Mouse (Mus musculus) spleen, postnatal 4 days (tissue): Measurements from ENCODE around the gene Ptges3l.
A peak's percentile ranks its signal among the peaks of the same experiment; 100 is the strongest.
"Not testable (repeated sequence)": the region's sequence is repeated elsewhere in the genome, so short reads cannot be mapped to it uniquely, and the experiment has no call there.

Experiments used
- DNase-seq, 2 experiments: peaks; one replicate each; pipeline ENCODE4 v3.0.0; 2022; ENCODE audit warnings: low spot score in 2 of 2

Gene Ptges3l

GRCm38 (mm10) chr11:101457631-101458030, 32.5 kb upstream of the Ptges3l start:
- DNase-seq = no peak

- DNase-seq = no peak
Measured at GRCm38 (mm10) chr11:101455627-101456026, 30.5 kb upstream of the Ptges3l start.

- no peak for DNase-seq
Measured at GRCm38 (mm10) chr11:101454702-101455101, 29.6 kb upstream of the Ptges3l start.

- no peak for DNase-seq
Measured at GRCm38 (mm10) chr11:101452093-101452774, 27.1 kb upstream of the Ptges3l start.

- DNase-seq = no peak
Measured at GRCm38 (mm10) chr11:101451536-101451935, 26.4 kb upstream of the Ptges3l start.

GRCm38 (mm10) chr11:101450394-101450793, 25.3 kb upstream of the Ptges3l start:
- DNase-seq = no peak

GRCm38 (mm10) chr11:101449596-101449995, 24.5 kb upstream of the Ptges3l start:
- not testable (repeated sequence) for DNase-seq

- DNase-seq = no peak
Measured at GRCm38 (mm10) chr11:101448899-101449298, 23.8 kb upstream of the Ptges3l start.

GRCm38 (mm10) chr11:101448274-101448746, 23.2 kb upstream of the Ptges3l start, which contains the start of gene Ifi35:
Ifi35 (plus strand) TSS chr11:101448407.
- peak; percentile 78 to 85 for DNase-seq

- no peak for DNase-seq
Measured at GRCm38 (mm10) chr11:101447786-101448185, 22.7 kb upstream of the Ptges3l start.

GRCm38 (mm10) chr11:101446860-101447259, 21.7 kb upstream of the Ptges3l start:
- not testable (repeated sequence) for DNase-seq

GRCm38 (mm10) chr11:101446319-101446718, 21.2 kb upstream of the Ptges3l start:
- no peak for DNase-seq

- no peak for DNase-seq
Measured at GRCm38 (mm10) chr11:101442760-101443159, 17.6 kb upstream of the Ptges3l start.

GRCm38 (mm10) chr11:101442127-101442693, 17.1 kb upstream of the Ptges3l start, which contains the start of gene Rpl27:
Rpl27 (plus strand) TSS chr11:101442298.
- DNase-seq = peak; percentile 94 to 95

GRCm38 (mm10) chr11:101441450-101442126, 16.5 kb upstream of the Ptges3l start:
- not testable (repeated sequence) for DNase-seq

GRCm38 (mm10) chr11:101438006-101438405, 12.9 kb upstream of the Ptges3l start:
- not testable (repeated sequence) for DNase-seq

- no peak for DNase-seq
Measured at GRCm38 (mm10) chr11:101436916-101437315, 11.8 kb upstream of the Ptges3l start.

GRCm38 (mm10) chr11:101435831-101436230, 10.7 kb upstream of the Ptges3l start:
- no peak for DNase-seq

GRCm38 (mm10) chr11:101433396-101433795, 8.3 kb upstream of the Ptges3l start:
- DNase-seq = no peak

- DNase-seq = no peak
Measured at GRCm38 (mm10) chr11:101431327-101431726, 6.2 kb upstream of the Ptges3l start.

GRCm38 (mm10) chr11:101426165-101426564, 1.0 kb upstream of the Ptges3l start:
- no peak for DNase-seq

GRCm38 (mm10) chr11:101424105-101424851, 855 bp downstream of the Ptges3l start, which contains the start of gene Gm27029:
Gm27029 (minus strand) TSS chr11:101424796.
- DNase-seq = no peak
